Mouse (Mus musculus): ENCODE data around the gene Olfr209. TPM values are rescaled to one million over a fixed set of nuclear protein-coding genes. Genes with fewer than 3 reads are reported as not detected.
A peak's percentile ranks its signal among the peaks of the same experiment; 100 is the strongest.

The Olfr209 gene
- not detected in 2 replicates for polyA plus RNA-seq (2012; rRNA removed)

DNA sequence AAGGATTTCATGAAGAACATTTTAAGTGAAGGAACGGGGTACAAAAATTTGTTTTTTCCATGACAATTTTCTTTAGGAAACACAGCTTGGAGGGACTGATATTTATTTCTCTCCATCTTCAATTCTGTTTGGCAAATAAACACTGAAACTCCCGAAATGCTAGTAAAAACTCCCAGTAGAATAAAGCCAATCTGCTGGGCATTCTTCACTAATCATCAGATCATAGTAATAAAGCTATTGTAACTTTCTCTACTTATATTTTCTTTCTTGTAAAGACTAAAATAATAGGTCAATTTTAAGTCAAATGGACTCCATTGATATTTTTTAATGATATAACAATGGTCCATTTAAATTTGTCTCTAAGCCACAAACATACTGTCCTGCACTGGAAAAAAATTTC is at the start of gene Olfr209:
Olfr209 (minus strand) TSS at position 101 of the 400 bp plus-strand sequence.
- no peak within 1 kb of the TSS for H3K27ac ChIP-seq (ENCODE audit: insufficient read depth, low read length)
- 81% methylated on average over 2 of the region's 2 CpGs for WGBS

DNA sequence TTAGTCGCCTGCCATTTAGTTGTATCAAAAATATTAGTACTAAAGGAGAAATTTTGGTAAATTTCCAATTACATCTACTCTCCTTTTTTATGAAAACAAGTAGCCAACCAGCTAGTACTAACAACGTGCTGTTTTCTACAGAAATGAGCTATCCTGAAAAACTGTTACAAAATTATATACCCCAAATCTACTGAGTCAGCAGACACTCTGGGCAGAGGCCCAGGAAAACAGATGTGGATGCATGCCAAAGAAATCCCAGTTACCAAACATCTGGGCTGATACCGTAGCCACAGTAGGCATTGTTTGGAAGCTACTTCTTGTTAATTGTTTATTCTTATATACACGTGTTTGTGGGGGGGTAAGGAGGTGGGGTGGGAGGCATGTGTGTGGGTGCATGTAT is 49.7 kb upstream of the Olfr209 start:
- H3K4me3 ChIP-seq (replicated peaks; ENCODE audit: insufficient read depth, low read depth, low read length), result no peak overlapping the region
- no peaks in the 10 kb centered on the region for H3K4me1 ChIP-seq (ENCODE audit: control insufficient read depth, insufficient read depth, low read length)
- H3K27ac ChIP-seq (ENCODE audit: insufficient read depth, low read length), result no peak overlapping the region
- WGBS, result 40% methylated on average over 4 of the region's 4 CpGs
- no peak for TF ChIP-seq CTCF (IDR thresholded peaks at IDR 0.05; ENCODE audit: borderline replicate concordance, insufficient read depth, low read depth, low read length)
- TF ChIP-seq POLR2A (IDR thresholded peaks at IDR 0.05; ENCODE audit: borderline replicate concordance, insufficient read depth, low read length), result no peak
- DNase-seq, result no peak
- no peaks in the 10 kb centered on the region for H3K27me3 ChIP-seq (ENCODE audit: control insufficient read depth, insufficient read depth, low read length)

More for the DNA sequence above, at the start of gene Olfr209:
- H3K4me3 ChIP-seq (replicated peaks; ENCODE audit: insufficient read depth, low read depth, low read length), result no peak within 1 kb of the TSS
- no peaks in the 10 kb centered on the region for H3K27me3 ChIP-seq (ENCODE audit: control insufficient read depth, insufficient read depth, low read length)
- TF ChIP-seq CTCF (IDR thresholded peaks at IDR 0.05; ENCODE audit: borderline replicate concordance, insufficient read depth, low read depth, low read length), result no peak
- TF ChIP-seq POLR2A (IDR thresholded peaks at IDR 0.05; ENCODE audit: borderline replicate concordance, insufficient read depth, low read length), result no peak
- H3K4me1 ChIP-seq (ENCODE audit: control insufficient read depth, insufficient read depth, low read length), result no peaks in the 10 kb centered on the region
- DNase-seq, result no peak

DNA sequence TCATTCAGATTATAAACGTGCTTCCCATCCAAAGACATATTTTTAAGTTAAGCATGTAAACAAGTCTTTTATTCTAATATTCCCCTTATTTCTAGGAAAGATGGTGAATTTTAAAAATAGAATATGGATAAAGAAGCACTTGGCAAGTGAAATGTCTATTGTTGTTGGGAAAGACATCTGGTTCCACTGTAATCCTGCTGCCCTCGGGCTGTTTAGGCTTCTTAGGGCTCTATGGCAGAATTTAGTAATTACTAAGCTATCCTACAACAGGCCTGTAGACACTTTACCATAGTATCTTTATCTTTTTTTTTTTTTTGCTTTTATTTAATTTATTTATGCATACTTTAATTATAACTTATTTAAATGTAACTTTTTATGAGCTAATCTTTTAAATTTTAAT is 46.0 kb upstream of the Olfr209 start:
- WGBS, result 66% methylated on average over 2 of the region's 2 CpGs

DNA sequence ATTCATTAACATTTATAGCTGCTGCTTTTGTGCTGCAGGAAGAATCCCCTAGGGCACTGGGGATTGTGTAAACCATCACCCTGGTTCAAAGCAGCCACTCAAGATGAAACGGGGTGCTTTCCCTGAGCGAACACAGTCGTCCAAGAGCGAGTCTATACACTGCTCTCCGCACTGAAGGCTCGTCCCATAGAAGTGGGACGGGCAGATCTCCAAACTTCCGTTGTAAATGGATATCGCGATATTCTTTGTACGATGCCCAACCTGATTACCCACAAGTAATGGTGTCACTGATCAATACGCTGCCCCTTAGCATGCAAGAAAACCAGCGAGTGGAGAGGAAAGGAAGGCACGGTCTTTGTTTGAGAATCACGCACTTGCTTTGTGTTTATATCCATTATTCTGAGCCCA is 45.6 kb upstream of the Olfr209 start:
- no peaks in the 10 kb centered on the region for H3K27me3 ChIP-seq (ENCODE audit: control insufficient read depth, insufficient read depth, low read length)
- 64% methylated on average over 15 of the region's 15 CpGs for WGBS
- H3K4me3 ChIP-seq (replicated peaks; ENCODE audit: insufficient read depth, low read depth, low read length), result no peak overlapping the region
- H3K27ac ChIP-seq (ENCODE audit: insufficient read depth, low read length), result no peak overlapping the region
- no peaks in the 10 kb centered on the region for H3K4me1 ChIP-seq (ENCODE audit: control insufficient read depth, insufficient read depth, low read length)
- DNase-seq, result no peak
- TF ChIP-seq CTCF (IDR thresholded peaks at IDR 0.05; ENCODE audit: borderline replicate concordance, insufficient read depth, low read depth, low read length) (no peak), POLR2A (IDR thresholded peaks at IDR 0.05; ENCODE audit: borderline replicate concordance, insufficient read depth, low read length) (no peak)

More for the DNA sequence above, 46.0 kb upstream of the Olfr209 start:
- Histone ChIP-seq H3K27me3 (ENCODE audit: control insufficient read depth, insufficient read depth, low read length) (no peaks in the 10 kb centered on the region), H3K4me3 (replicated peaks; ENCODE audit: insufficient read depth, low read depth, low read length) (no peak overlapping the region), H3K4me1 (ENCODE audit: control insufficient read depth, insufficient read depth, low read length) (no peaks in the 10 kb centered on the region), H3K27ac (ENCODE audit: insufficient read depth, low read length) (no peak overlapping the region)
- no peak for TF ChIP-seq CTCF (IDR thresholded peaks at IDR 0.05; ENCODE audit: borderline replicate concordance, insufficient read depth, low read depth, low read length)
- TF ChIP-seq POLR2A (IDR thresholded peaks at IDR 0.05; ENCODE audit: borderline replicate concordance, insufficient read depth, low read length), result no peak
- no peak for DNase-seq

DNA sequence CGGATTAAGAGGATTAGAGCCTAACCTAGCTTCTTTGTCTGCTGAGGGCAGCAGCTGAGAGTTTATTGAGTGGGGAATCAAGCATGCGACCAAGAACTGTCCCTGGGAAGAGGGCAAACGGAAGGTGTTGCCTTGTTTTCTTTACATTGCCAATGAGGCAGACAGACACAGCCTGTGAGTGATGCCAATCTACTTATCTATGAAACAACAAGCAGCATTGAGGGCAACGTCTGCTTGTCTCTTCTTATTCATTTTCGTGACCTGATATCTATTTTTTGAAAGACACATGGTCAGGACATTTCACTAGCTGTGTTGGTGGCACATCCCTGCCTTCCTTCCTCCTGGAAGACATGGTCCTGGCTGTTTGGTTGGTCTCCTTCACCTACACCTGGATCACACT is 43.2 kb upstream of the Olfr209 start, which contains the start of gene Gabrr3:
Gabrr3 (plus strand) TSS at position 301 of the 400 bp plus-strand sequence.
- Histone ChIP-seq H3K4me1 (ENCODE audit: control insufficient read depth, insufficient read depth, low read length) (no peaks in the 10 kb centered on the region), H3K4me3 (replicated peaks; ENCODE audit: insufficient read depth, low read depth, low read length) (no peak within 1 kb of the TSS), H3K27me3 (ENCODE audit: control insufficient read depth, insufficient read depth, low read length) (no peaks in the 10 kb centered on the region), H3K27ac (ENCODE audit: insufficient read depth, low read length) (no peak within 1 kb of the TSS)
- WGBS, result 66% methylated on average over 5 of the region's 5 CpGs
- TF ChIP-seq POLR2A (IDR thresholded peaks at IDR 0.05; ENCODE audit: borderline replicate concordance, insufficient read depth, low read length) (no peak), CTCF (IDR thresholded peaks at IDR 0.05; ENCODE audit: borderline replicate concordance, insufficient read depth, low read depth, low read length) (no peak)
- DNase-seq, result no peak

DNA sequence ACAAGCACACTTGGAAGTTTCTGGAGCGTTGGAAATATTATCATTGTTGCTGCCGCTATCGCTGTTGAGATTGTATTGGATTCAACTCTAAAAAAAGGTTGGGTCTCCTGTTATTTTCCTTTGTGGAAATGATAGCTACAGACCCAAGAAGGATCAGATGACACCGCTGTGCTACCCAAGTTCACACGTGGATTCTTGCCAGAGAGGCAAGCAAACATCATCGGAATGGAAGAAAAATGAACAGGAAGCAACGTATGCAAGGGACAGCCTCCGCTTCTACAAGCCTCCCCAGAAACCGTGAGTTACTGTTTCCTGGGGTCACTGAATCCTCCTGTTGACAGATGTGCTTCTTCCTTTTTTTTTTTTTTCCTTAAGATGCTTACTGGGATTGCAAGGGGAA is 41.0 kb upstream of the Olfr209 start:
- TF ChIP-seq POLR2A (IDR thresholded peaks at IDR 0.05; ENCODE audit: borderline replicate concordance, insufficient read depth, low read length) (no peak), CTCF (IDR thresholded peaks at IDR 0.05; ENCODE audit: borderline replicate concordance, insufficient read depth, low read depth, low read length) (no peak)
- no peaks in the 10 kb centered on the region for H3K4me1 ChIP-seq (ENCODE audit: control insufficient read depth, insufficient read depth, low read length)
- DNase-seq, result no peak
- no peaks in the 10 kb centered on the region for H3K27me3 ChIP-seq (ENCODE audit: control insufficient read depth, insufficient read depth, low read length)
- H3K4me3 ChIP-seq (replicated peaks; ENCODE audit: insufficient read depth, low read depth, low read length), result no peak overlapping the region
- 77% methylated on average over 9 of the region's 9 CpGs for WGBS
- no peak overlapping the region for H3K27ac ChIP-seq (ENCODE audit: insufficient read depth, low read length)

DNA sequence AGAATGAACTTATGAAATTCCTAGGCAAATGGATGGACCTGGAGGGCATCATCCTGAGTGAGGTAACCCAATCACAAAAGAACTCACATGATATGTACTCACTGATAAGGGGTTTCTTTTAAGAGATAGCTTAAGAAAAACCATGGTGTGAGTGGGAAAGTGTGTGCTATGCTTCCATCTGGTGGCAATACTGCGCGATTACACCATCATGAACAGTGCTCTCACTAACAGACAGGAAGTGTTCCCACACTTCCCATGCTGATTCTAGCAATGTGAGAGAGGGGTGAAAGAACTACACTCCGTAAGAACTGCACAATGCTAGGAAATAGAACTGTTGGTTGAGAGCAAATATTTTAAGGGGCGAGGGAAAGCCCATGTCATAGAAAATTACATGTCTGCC is 39.9 kb upstream of the Olfr209 start:
- no peak for DNase-seq
- TF ChIP-seq POLR2A (IDR thresholded peaks at IDR 0.05; ENCODE audit: borderline replicate concordance, insufficient read depth, low read length), result no peak
- peak; percentile 47; the same call in 1 of the 2 replicates for TF ChIP-seq CTCF (IDR thresholded peaks at IDR 0.05; ENCODE audit: borderline replicate concordance, insufficient read depth, low read depth, low read length)
- WGBS, result 11% methylated on average over 4 of the region's 4 CpGs

DNA sequence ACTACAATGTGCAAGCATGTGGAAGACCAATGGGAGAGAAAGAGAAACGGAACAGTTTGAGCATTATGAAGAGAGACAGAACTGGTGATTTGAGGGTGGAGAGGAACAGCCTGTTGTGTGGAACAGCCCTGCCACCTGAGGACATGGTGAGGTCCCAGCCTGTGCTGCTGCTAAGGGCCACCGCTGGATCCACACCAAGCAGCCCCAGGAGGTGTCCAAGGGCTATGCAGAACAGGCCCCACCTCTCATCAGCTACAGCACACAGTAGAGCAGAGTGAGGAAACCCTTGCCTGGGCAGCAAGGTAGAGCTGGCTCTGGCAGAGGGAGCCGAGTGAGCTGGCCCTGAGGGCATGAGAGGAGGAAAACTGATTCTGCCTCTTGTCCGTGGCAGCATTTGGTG is 38.2 kb upstream of the Olfr209 start:
- H3K27ac ChIP-seq (ENCODE audit: insufficient read depth, low read length), result no peak overlapping the region
- WGBS, result 85% methylated on average over 4 of the region's 4 CpGs
- DNase-seq, result no peak
- no peaks in the 10 kb centered on the region for H3K27me3 ChIP-seq (ENCODE audit: control insufficient read depth, insufficient read depth, low read length)
- TF ChIP-seq CTCF (IDR thresholded peaks at IDR 0.05; ENCODE audit: borderline replicate concordance, insufficient read depth, low read depth, low read length) (no peak), POLR2A (IDR thresholded peaks at IDR 0.05; ENCODE audit: borderline replicate concordance, insufficient read depth, low read length) (no peak)
- no peaks in the 10 kb centered on the region for H3K4me1 ChIP-seq (ENCODE audit: control insufficient read depth, insufficient read depth, low read length)
- no peak overlapping the region for H3K4me3 ChIP-seq (replicated peaks; ENCODE audit: insufficient read depth, low read depth, low read length)

More for the DNA sequence above, 39.9 kb upstream of the Olfr209 start:
- H3K27me3 ChIP-seq (ENCODE audit: control insufficient read depth, insufficient read depth, low read length), result no peaks in the 10 kb centered on the region
- no peaks in the 10 kb centered on the region for H3K4me1 ChIP-seq (ENCODE audit: control insufficient read depth, insufficient read depth, low read length)
- H3K27ac ChIP-seq (ENCODE audit: insufficient read depth, low read length), result no peak overlapping the region
- no peak overlapping the region for H3K4me3 ChIP-seq (replicated peaks; ENCODE audit: insufficient read depth, low read depth, low read length)

Data from cerebellum, adult 2 months (tissue).